Mouse (Mus musculus) ovary, adult 2 months (tissue): Measurements from ENCODE around the gene Spaca9. TPM values are rescaled to one million over a fixed set of nuclear protein-coding genes. Genes with fewer than 3 reads are reported as not detected.

Experiments
- polyA plus RNA-seq: library from polyadenylated mRNA; depleted of rRNA; stranded (reverse); fragments of >200 nt; gene quantifications from 2 replicates; pipeline ENCODE4 v1.2.3, GENCODE M21; 2012; rRNA removed

Gene Spaca9
- polyA plus RNA-seq: 13.2 and 14.0 TPM in 2 replicates

GRCm38 (mm10) chr2:28699361-28700335 is at the start of gene Spaca9, which contains the start of gene Ak8:
Gene Spaca9 (minus strand): TSS chr2:28699727.
Gene Ak8 (plus strand): TSS chr2:28700164.

Other genes starting within 250 kb of the Spaca9 start
- 11.6 and 12.0 TPM in 2 replicates for gene 1700007K13Rik, start 233.4 kb downstream of the Spaca9 start, polyA plus RNA-seq
- gene Mrps2, start 231.7 kb downstream of the Spaca9 start, polyA plus RNA-seq: 39.8 and 60.6 TPM in 2 replicates
- 7.7 and 7.9 TPM in 2 replicates for gene Gbgt1, start 202.8 kb downstream of the Spaca9 start, polyA plus RNA-seq
- gene Gm10134, start 193.6 kb downstream of the Spaca9 start, polyA plus RNA-seq: 0.71 TPM in 1 of 2 replicates, not detected in the other
- 94.0 and 104 TPM in 2 replicates for gene Ralgds, start 186.6 kb downstream of the Spaca9 start, polyA plus RNA-seq
- 0.20 and 0.68 TPM in 2 replicates for gene Cel, start 136.3 kb downstream of the Spaca9 start, polyA plus RNA-seq
- 30.9 and 33.1 TPM in 2 replicates for gene Gtf3c5, start 116.0 kb downstream of the Spaca9 start, polyA plus RNA-seq
- 0.24 and 0.32 TPM in 2 replicates for gene Gfi1b, start 77.7 kb downstream of the Spaca9 start, polyA plus RNA-seq
- gene Tsc1, start 58.5 kb downstream of the Spaca9 start, polyA plus RNA-seq: 16.2 and 17.2 TPM in 2 replicates
- 3.4 and 4.4 TPM in 2 replicates for gene Ak8, start 437 bp upstream of the Spaca9 start, polyA plus RNA-seq
- gene Gtf3c4, start 140.6 kb upstream of the Spaca9 start, polyA plus RNA-seq: 17.3 and 20.1 TPM in 2 replicates
- 4.6 and 6.3 TPM in 2 replicates for gene Ddx31, start 140.7 kb upstream of the Spaca9 start, polyA plus RNA-seq
- gene Barhl1, start 216.9 kb upstream of the Spaca9 start, polyA plus RNA-seq: 0.96 and 1.3 TPM in 2 replicates